Mouse (Mus musculus) lung, postnatal 10 days (tissue): Measurements from ENCODE around the gene Zfp217.

Experiments used
- DNase-seq: peaks from one replicate; pipeline ENCODE4 v3.0.0; 2021

Gene Zfp217

GRCm38 (mm10) chr2:170091563-170092443 is 56.1 kb downstream of the Zfp217 start:
- no peak for DNase-seq

GRCm38 (mm10) chr2:170078442-170079017 is 69.4 kb downstream of the Zfp217 start:
- peak; percentile 22 for DNase-seq

- DNase-seq: no peak
These were observed 69.9 kb downstream of the Zfp217 start for GRCm38 (mm10) chr2:170078041-170078440.

- DNase-seq: no peak
These were observed 70.9 kb downstream of the Zfp217 start for GRCm38 (mm10) chr2:170076941-170077490.

GRCm38 (mm10) chr2:170070641-170071241 is 77.2 kb downstream of the Zfp217 start:
- DNase-seq: peak; percentile 44

GRCm38 (mm10) chr2:170069976-170070375 is 77.9 kb downstream of the Zfp217 start:
- peak; percentile 17 for DNase-seq

- DNase-seq: no peak
These were observed 85.5 kb downstream of the Zfp217 start for GRCm38 (mm10) chr2:170062378-170062777.

- DNase-seq: peak; percentile 31
These were observed 87.8 kb downstream of the Zfp217 start for GRCm38 (mm10) chr2:170060066-170060465.

GRCm38 (mm10) chr2:170058774-170059173 is 89.1 kb downstream of the Zfp217 start:
- DNase-seq: peak; percentile 73
